Mouse (Mus musculus): ENCODE results near the gene Fam207a. TPM values are rescaled to one million over a fixed set of nuclear protein-coding genes. Genes with fewer than 3 reads are reported as not detected.
A peak's percentile ranks its signal among the peaks of the same experiment; 100 is the strongest.

The Fam207a gene
- polyA plus RNA-seq, 1 experiment: 5.4 TPM

DNA sequence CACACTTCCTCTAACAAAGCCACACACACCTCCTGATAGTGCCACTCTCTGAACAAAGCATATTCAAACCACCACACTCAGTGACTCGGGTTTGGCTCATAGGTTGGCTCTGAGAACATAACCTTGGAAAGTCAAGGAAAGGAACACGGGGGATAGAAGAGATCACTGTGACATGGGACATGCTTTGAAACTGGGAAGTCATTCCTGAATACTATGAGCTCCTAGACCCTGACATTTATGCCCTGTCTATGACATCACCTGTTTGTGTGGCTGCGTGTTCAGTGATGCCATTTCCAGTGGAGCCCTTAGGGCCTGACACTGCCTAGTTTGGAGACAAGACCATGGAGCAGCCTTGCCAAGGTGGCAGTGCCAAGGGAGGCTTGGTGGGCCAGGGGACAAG, 57.9 kb downstream of the Fam207a start:
- peaks cover 20% of the 10 kb centered on the region for H3K4me1 ChIP-seq (ENCODE audit: control insufficient read depth, insufficient read depth, insufficient read length, low read length)
- no peak overlapping the region for H3K4me3 ChIP-seq (ENCODE audit: insufficient read depth, low read depth, low read length)
- H3K27ac ChIP-seq (replicated peaks; ENCODE audit: low read depth, low read length): no peak overlapping the region

DNA sequence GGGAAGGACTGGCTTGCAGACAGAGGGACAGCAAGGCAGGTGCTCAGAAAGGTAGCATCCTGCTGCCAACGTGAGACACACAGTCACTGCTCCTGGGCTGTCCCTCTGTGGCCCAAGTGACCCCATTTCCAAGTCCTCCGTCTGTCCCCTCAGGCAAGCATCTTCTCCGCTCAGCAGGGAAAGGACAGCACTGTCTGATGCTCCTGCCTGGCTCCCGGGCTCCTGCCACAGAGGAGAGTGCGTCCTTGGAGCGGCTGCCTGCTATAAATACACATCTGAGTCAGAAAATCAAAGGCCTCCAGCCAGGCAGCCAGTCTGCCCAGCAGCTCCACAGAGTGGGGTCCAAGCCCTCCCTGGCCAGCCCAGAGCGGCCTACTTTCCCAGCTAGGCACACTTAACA, 59.1 kb downstream of the Fam207a start:
- Histone ChIP-seq H3K27ac (replicated peaks; ENCODE audit: low read depth, low read length) (peak overlapping the region; percentile 90), H3K4me3 (ENCODE audit: insufficient read depth, low read depth, low read length) (no peak overlapping the region), H3K4me1 (ENCODE audit: control insufficient read depth, insufficient read depth, insufficient read length, low read length) (peaks cover 20% of the 10 kb centered on the region)

DNA sequence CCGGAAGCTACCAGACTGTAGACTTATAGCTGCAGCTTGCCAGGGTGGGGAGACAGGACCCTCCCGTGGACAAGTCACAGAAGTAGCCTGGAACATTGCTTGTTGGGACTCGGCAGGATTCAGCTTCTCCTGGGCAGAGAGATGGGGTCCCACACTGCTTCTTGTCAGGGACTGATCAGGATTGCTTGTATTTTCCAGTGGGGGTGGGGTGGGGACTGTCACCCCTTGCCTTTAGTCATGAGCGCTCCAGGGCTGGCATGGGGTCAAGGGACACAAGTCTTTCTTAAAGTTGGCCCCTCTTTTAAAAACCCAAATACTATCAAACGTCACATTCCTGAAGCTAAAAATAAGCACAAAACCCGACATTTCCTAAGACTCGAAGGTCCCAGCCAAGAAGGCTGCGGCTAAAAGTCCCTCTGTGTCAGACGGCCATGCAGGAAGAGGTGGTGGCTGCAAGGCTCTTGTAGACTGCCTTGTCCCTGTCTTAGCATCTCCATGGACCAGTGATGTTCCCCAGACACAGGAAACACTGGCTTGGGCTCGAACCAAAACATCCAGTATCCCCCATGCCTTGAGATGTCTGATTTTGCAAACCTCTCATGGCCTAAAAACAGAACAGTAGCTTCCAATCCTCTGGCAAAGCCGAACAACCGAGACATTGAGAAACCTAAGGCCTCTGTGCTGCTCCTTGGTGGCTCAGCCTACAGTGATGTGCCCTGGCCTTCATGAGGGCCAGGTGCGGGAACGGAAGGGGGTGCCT, 60.2 kb downstream of the Fam207a start:
- peaks cover 20% of the 10 kb centered on the region for H3K4me1 ChIP-seq (ENCODE audit: control insufficient read depth, insufficient read depth, insufficient read length, low read length)
- no peak overlapping the region for H3K4me3 ChIP-seq (ENCODE audit: insufficient read depth, low read depth, low read length)
- peak overlapping the region; percentile 90 for H3K27ac ChIP-seq (replicated peaks; ENCODE audit: low read depth, low read length)

DNA sequence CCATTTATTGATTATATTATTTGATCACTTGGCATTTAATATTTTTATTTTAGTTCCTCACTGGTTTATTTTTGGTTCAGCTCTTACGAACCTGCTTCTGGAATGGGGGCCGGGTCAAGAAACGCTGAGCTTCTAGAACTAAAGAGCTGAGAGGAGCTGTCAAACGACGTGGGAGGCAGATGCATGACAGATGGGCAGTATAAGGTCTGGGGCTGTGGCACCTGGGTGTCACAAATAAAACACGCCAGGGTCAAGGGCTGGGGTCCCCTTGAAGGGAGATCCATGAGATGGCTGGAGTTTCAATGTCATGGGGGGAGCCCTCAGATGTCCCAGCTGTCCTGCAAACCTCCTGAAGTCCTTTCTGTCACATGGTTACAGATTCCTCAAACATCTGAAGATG, 60.8 kb downstream of the Fam207a start:
- Histone ChIP-seq H3K27ac (replicated peaks; ENCODE audit: low read depth, low read length) (peak overlapping the region; percentile 90), H3K4me3 (ENCODE audit: insufficient read depth, low read depth, low read length) (no peak overlapping the region), H3K4me1 (ENCODE audit: control insufficient read depth, insufficient read depth, insufficient read length, low read length) (peaks cover 20% of the 10 kb centered on the region)

DNA sequence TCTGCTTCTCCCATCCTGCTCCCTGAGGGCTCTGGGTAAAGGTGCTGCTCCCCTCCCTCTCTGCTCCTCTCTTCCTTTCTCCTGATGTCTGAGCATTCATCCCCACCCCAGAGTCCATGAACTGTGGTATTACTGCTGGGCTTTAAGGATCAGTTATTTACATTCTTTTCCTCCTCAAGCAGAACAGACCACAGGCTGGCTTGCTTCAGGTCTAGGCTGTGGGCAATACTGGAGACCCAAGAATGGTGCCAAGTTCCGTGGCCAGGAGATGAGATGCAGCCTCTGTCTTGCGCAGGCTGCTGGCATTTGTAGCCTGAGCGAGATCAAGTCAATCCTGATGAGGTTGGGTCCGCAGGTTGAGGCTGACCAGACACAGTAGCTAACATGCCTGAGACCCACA, 63.8 kb downstream of the Fam207a start:
- peaks cover 30% of the 10 kb centered on the region for H3K4me1 ChIP-seq (ENCODE audit: control insufficient read depth, insufficient read depth, insufficient read length, low read length)
- H3K27ac ChIP-seq (replicated peaks; ENCODE audit: low read depth, low read length): no peak overlapping the region
- H3K4me3 ChIP-seq (ENCODE audit: insufficient read depth, low read depth, low read length): no peak overlapping the region

DNA sequence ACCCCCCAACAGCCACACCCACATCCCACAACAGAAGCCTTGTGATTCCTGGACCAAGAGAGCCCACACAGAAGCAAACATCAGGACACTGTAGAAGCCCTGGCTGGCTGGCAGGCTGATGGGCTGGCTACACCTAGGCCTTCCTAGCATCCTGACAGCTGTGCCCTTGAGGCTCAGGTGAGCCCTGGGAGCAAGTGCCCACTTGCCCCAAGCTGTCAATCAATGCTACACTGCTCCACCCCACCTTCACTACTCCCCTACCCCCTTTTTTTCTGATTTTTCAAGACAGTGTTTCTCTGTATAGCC, 65.5 kb downstream of the Fam207a start:
- H3K27ac ChIP-seq (replicated peaks; ENCODE audit: low read depth, low read length): no peak overlapping the region
- H3K4me1 ChIP-seq (ENCODE audit: control insufficient read depth, insufficient read depth, insufficient read length, low read length): peaks cover 14% of the 10 kb centered on the region
- no peak overlapping the region for H3K4me3 ChIP-seq (ENCODE audit: insufficient read depth, low read depth, low read length)

DNA sequence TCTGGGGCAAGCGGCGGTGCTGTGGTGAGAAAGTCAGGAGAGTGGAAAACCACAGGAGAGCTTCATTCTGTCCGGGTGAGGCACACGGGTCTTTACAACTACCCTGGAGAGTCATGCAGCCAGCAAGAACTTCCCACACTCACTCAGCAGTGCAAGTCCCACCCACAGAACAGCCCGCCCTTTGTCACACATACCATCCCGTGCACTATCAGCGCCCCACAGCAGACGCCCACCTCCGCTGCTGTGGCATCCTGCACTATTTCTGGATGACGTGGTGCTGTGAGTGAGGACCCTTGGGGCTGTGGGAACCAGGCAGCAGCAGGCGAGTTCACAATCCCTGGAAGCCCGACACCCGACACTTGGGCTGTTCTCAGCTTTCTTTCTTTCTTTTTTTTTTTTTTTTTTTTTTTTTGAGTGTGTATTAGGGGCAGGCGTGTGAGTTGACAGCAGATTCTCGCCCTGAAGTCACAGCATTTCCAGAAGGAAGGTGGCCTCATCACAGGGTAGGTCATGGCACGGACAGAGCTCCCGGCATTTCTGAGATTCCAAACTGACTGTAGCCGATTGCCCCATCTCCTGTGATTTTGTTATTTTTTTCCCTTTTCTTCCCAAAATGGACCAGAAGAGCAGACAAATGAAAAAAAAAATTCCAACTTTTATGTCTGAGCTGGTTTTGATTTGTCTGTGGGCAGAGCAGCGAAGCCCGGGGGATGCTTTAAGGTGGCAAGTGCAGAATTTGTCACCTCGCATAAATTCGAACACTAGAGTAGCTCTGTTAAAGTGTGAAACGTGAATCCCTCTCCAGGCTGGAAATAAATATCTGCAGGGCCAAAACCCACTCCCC, 66.0 kb downstream of the Fam207a start:
- H3K4me1 ChIP-seq (ENCODE audit: control insufficient read depth, insufficient read depth, insufficient read length, low read length): peaks cover 10% of the 10 kb centered on the region
- peak overlapping the region; percentile 34 for H3K4me3 ChIP-seq (ENCODE audit: insufficient read depth, low read depth, low read length)
- H3K27ac ChIP-seq (replicated peaks; ENCODE audit: low read depth, low read length): peak overlapping the region; percentile 6; the same call in 1 of the 2 replicates

DNA sequence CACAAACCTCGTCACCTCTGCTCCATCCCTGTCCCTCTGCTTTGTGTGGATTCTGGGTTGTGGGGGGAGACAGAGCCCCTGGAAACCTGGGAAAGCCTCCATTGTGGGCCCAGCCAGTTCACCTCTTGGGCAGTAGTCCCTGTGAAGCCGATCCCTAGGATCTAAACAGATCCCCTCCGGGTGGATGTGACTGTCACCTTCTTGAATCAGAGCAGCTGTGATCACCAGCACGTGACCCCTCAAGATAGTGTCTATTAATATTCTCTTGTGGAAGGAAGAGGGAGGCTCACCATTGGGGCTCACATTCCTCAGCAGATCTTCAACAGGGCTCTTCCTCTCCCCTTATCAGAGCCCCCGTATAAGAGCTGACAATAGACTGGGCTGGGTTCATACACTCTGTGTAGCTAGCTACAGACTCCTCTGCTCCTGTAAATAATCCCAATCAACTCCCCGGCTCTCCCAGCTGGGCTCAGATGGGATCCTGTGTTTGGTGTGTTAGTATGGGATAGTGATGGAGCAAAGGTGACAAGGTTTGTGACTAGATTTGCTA, 66.8 kb downstream of the Fam207a start:
- H3K4me1 ChIP-seq (ENCODE audit: control insufficient read depth, insufficient read depth, insufficient read length, low read length): peaks cover 10% of the 10 kb centered on the region
- no peak overlapping the region for H3K4me3 ChIP-seq (ENCODE audit: insufficient read depth, low read depth, low read length)
- H3K27ac ChIP-seq (replicated peaks; ENCODE audit: low read depth, low read length): peak overlapping the region; percentile 6; the same call in 1 of the 2 replicates

DNA sequence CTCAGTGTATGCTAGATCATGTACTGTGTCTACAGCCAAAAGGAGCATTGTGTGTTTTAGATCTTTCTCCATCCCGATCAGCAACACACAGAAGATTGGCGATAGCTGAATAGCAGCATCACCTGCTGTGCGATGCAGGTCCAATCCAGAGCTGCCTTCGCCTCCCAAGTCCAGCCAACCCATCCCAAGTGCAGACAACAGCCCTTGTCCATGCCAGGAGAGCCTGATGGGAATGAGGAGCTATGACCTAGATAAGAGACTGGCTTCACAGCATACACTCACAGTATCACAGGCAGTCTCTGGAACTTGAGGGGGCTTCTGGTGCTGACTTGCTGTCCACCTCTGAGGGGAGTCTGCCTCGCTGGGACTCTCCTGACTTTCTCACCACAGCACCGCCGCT, 67.4 kb downstream of the Fam207a start:
- Histone ChIP-seq H3K4me1 (ENCODE audit: control insufficient read depth, insufficient read depth, insufficient read length, low read length) (peaks cover 10% of the 10 kb centered on the region), H3K4me3 (ENCODE audit: insufficient read depth, low read depth, low read length) (no peak overlapping the region), H3K27ac (replicated peaks; ENCODE audit: low read depth, low read length) (no peak overlapping the region)

DNA sequence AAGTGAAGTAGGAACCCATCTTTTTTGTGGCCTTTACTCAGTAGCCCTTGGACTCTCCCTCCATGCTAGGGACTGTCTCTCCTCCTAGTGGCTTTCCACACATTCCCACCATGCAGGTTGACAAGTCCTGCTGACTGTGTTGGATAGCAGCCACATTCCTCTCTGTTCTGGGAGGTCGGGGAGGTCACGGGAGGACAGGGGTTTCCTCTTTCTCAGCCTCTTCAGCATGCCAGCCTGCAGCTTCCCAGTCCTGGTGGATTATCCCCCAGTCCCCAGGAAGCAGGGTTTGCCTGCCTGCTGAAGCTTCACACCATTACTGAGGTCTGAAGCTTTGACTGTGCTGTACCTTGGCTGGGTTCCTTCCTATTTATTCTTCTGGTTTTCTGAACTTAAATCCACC, 67.8 kb downstream of the Fam207a start:
- H3K27ac ChIP-seq (replicated peaks; ENCODE audit: low read depth, low read length): no peak overlapping the region
- H3K4me3 ChIP-seq (ENCODE audit: insufficient read depth, low read depth, low read length): no peak overlapping the region
- peaks cover 10% of the 10 kb centered on the region for H3K4me1 ChIP-seq (ENCODE audit: control insufficient read depth, insufficient read depth, insufficient read length, low read length)

DNA sequence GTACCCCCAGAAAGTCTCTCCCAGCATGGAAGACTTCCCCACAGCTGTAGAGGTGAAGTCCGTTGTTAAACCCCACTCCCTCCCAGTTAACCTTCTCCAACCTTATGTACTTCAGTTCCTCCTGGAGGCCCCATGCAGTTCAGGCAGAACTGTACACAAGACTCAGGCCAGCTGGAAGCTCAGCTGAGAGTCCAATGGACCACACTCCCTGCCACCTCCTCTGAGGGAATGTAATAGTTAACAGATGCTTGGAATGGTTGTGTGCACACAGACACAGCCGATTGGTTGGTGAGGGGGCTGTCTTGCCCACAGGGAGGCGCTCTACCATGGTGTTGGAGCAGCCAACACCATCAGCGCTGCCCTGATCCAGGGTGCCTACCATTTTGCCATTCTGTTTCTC, 73.3 kb downstream of the Fam207a start:
- no peak overlapping the region for H3K4me3 ChIP-seq (ENCODE audit: insufficient read depth, low read depth, low read length)
- H3K4me1 ChIP-seq (ENCODE audit: control insufficient read depth, insufficient read depth, insufficient read length, low read length): peaks cover 6% of the 10 kb centered on the region
- H3K27ac ChIP-seq (replicated peaks; ENCODE audit: low read depth, low read length): no peak overlapping the region

DNA sequence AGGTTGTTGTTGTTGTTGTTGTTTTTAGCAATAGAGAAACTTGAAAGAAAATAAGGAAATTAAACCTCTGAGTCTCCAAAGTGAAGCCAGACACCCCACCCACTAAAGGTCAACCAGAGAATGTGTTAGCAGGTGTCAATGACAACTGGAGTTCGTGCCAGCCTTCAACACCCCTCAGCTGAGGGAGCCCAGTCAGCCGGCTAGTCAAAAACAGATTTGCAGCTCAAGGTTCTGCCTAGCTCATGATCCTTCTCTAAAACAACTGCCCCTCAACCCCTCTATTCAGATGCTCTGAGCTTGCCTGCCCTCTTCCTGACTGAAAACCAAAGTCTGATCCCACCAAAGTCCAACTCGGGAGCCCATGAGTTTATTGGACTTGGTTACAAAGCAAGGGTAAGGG, 73.8 kb downstream of the Fam207a start:
- Histone ChIP-seq H3K4me1 (ENCODE audit: control insufficient read depth, insufficient read depth, insufficient read length, low read length) (peaks cover 6% of the 10 kb centered on the region), H3K27ac (replicated peaks; ENCODE audit: low read depth, low read length) (no peak overlapping the region), H3K4me3 (ENCODE audit: insufficient read depth, low read depth, low read length) (no peak overlapping the region)

DNA sequence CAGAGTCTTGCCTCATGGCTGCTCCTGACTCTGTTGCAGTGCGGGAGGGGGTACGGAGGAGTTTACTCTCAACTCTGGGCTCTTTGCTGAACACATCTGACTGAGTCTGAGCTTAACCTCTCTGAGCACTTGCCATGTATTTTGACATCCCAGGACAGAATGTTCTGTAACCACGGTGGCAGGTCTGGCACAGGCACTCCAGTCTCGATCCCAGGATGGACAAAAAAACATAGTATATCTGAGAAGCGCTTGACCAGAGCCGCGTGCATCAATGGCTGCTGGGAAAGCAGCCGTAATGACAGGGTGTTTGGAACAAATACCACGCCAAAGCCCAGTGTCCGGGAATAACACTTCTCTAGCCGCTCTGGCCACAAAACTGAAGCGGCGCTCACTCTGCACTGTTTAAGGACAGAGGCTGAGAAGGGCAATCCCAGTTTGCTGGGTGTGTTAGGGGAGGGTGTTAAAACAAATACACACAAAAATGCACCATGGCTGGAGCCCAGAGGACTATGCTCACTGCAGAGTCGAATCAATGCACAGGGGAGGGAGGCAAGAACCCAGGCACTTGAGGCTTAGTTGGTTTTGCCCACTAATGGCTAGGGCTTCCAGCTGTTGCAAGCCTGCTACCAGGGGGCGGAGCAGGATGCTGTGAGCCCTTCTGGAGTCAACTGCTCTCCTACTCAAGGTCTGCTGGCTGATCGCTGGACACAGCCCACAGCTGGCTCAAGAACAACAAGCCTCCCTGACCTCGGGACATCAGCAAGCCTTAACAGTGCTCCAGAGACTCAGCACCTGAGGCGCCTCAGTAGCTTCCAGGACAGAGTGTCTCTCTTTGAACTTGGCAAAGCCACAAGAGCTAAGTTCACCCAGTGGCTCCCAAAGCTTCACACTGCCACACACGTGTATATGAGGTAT, 74.5 kb downstream of the Fam207a start:
- H3K27ac ChIP-seq (replicated peaks; ENCODE audit: low read depth, low read length): no peak overlapping the region
- no peak overlapping the region for H3K4me3 ChIP-seq (ENCODE audit: insufficient read depth, low read depth, low read length)
- H3K4me1 ChIP-seq (ENCODE audit: control insufficient read depth, insufficient read depth, insufficient read length, low read length): peaks cover 6% of the 10 kb centered on the region

DNA sequence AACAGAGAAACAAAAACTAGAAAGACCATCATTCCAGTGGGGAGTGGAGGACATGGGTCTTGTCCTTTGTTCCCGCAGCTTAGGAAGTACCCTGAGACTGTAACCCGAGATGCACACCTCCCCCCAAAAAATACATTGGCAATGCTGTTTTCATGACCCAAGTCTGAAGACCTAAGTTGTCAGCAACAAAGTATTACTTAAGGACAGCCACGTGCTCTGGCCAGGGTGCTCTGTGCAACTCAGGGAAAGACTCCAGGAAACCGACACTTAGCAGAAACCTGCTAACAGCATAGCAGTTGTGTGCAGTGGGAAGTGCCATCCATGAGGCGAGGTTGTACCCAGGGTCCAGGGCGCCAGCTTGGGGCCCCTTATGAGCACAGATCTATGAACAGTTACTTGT, 75.3 kb downstream of the Fam207a start:
- Histone ChIP-seq H3K4me3 (ENCODE audit: insufficient read depth, low read depth, low read length) (no peak overlapping the region), H3K27ac (replicated peaks; ENCODE audit: low read depth, low read length) (no peak overlapping the region), H3K4me1 (ENCODE audit: control insufficient read depth, insufficient read depth, insufficient read length, low read length) (peaks cover 13% of the 10 kb centered on the region)

DNA sequence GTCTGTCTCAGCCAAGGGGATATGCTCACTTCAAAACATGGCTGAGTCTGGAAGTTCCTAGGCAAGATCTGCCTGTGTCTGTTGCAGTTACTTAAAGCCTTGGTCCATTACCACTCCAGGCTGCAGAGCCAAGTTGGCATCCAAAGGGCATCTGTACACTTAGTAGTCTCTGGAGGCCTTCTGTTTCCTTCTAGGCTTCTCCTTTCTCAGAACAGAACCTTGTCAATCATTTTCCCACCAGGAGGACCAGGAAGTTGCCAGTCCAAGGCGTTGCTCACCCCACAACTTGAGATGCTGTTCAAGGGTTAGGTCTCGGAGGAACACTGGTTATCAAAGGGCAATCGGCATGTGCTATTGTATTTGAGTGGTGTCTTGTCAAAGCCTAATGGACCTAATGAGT, 76.6 kb downstream of the Fam207a start:
- H3K4me1 ChIP-seq (ENCODE audit: control insufficient read depth, insufficient read depth, insufficient read length, low read length): peaks cover 18% of the 10 kb centered on the region
- no peak overlapping the region for H3K27ac ChIP-seq (replicated peaks; ENCODE audit: low read depth, low read length)
- H3K4me3 ChIP-seq (ENCODE audit: insufficient read depth, low read depth, low read length): no peak overlapping the region

Measured in brown adipose tissue, adult 24 weeks (tissue).